Mouse (Mus musculus): ENCODE data around the gene Hmgn2. TPM values are rescaled to one million over a fixed set of nuclear protein-coding genes. Genes with fewer than 3 reads are reported as not detected.
"Not testable (repeated sequence)": the region's sequence is repeated elsewhere in the genome, so short reads cannot be mapped to it uniquely, and the experiment has no call there.

Hmgn2 gene
- polyA plus RNA-seq, 1 experiment from 2014 or later = 3,014 TPM

GRCm38 (mm10) chr4:134001710-134002109, 33.3 kb upstream of the Hmgn2 start:
- H3K4me3 ChIP-seq = no peak overlapping the region
- H3K27me3 ChIP-seq (ENCODE audit: insufficient read depth, poor library complexity, severe bottlenecking) = no peaks in the 10 kb centered on the region
- H3K9me3 ChIP-seq = no peaks in the 10 kb centered on the region
- peaks cover 44% of the 10 kb centered on the region for H3K36me3 ChIP-seq
- DNase-seq (ENCODE audit: low spot score) = no peak
- 40% methylated on average over 10 of the region's 10 CpGs for WGBS
- H3K4me1 ChIP-seq (replicated peaks) = peaks cover 35% of the 10 kb centered on the region
- no peak overlapping the region for H3K27ac ChIP-seq

DNA sequence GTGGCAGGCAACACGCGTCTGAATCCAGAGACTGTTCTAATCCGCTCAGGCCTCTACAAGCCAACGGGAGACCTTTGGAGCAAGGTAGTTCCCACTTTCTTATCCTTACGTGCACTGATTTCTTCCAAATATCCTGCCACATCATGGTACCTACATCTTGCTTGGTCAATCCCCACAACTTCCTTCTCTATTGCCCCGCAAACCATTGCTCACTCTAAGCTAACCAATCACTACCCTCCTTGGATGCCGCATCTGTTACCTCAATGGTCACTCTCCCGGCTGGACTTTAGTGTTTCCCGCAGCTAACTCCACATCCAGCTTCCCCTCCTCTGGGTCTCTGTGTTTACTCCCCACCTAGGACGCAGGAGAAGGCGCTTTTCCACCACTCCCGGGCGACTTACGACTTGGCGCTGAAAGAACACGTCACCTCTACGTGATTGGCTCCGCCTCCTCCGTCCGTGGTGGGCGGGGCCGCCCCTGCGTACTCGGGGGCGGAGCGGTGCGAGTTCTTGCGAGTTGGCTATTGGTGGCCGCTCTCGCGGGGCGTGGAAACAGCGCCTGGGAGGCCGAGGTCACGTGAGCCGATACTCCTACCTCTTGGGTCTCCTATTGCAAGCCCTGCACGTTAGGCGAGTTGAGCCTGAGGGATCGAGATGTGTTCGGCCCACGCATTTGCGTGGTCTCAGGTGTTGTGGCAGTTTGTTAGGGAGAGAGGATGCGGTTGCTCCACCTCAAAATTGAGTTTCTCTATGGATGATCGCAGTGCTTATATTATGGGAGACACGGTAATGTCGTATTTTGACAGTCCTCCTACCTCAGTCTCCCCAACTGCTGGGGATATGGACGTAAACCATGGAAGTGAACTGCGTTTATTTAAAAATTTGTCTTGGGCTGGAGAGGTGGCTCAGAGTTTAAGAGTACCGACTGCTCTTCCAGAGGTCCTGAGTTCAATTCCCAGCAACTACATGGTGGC, 32.3 kb upstream of the Hmgn2 start, which contains the start of gene Dhdds:
TSS of gene Dhdds (minus strand) at position 453 of the 973 bp plus-strand sequence.
- no peaks in the 10 kb centered on the region for H3K27me3 ChIP-seq (ENCODE audit: insufficient read depth, poor library complexity, severe bottlenecking)
- peak within 1 kb of the TSS; percentile 74 for H3K4me3 ChIP-seq
- H3K4me1 ChIP-seq (replicated peaks) = peaks cover 31% of the 10 kb centered on the region
- H3K36me3 ChIP-seq = peaks cover 44% of the 10 kb centered on the region
- no peaks in the 10 kb centered on the region for H3K9me3 ChIP-seq
- 2% methylated on average over 49 of the region's 49 CpGs for WGBS
- peak within 1 kb of the TSS; percentile 87 for H3K27ac ChIP-seq
- DNase-seq (ENCODE audit: low spot score) = peak; percentile 99

GRCm38 (mm10) chr4:133994697-133995096, 26.2 kb upstream of the Hmgn2 start:
- Histone ChIP-seq H3K9me3 (no peaks in the 10 kb centered on the region), H3K27me3 (ENCODE audit: insufficient read depth, poor library complexity, severe bottlenecking) (no peaks in the 10 kb centered on the region), H3K27ac (no peak overlapping the region), H3K4me1 (replicated peaks) (peaks cover 2% of the 10 kb centered on the region; the same call in 1 of the 2 replicates), H3K4me3 (no peak overlapping the region), H3K36me3 (peaks cover 79% of the 10 kb centered on the region)
- no peak for DNase-seq (ENCODE audit: low spot score)
- 92% methylated on average over 8 of the region's 8 CpGs for WGBS

DNA sequence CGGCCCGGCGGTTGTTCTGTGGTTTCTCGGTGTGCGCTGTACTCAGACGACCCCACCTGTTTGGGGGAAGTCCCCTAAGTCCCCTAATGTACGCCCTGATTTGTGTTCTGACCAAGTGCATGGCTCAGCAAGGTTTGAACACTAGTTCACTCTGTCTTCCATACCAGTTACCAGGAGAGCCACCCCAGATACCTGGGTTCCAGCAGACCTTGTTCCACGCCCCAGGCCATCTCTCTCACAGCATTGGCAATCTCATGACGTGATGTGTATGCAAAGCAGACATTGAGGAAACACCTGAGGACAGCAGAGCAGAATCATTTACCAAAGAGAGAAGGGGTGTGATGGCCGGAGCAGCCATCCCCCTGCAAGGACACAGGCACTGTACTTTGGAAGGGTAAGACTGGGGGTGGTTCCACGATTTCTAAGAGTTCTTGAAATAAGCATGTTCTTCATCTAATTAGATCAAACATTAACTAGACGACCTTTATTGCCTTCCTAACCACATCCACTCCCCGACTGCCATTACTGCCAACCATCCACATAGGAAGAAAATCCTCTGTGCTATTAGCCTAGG, 22.7 kb upstream of the Hmgn2 start:
- Histone ChIP-seq H3K4me3 (no peak overlapping the region), H3K9me3 (no peaks in the 10 kb centered on the region), H3K4me1 (replicated peaks) (no peaks in the 10 kb centered on the region), H3K27ac (no peak overlapping the region), H3K27me3 (ENCODE audit: insufficient read depth, poor library complexity, severe bottlenecking) (no peaks in the 10 kb centered on the region), H3K36me3 (peaks cover 97% of the 10 kb centered on the region)
- DNase-seq (ENCODE audit: low spot score) = no peak
- WGBS = 91% methylated on average over 13 of the region's 13 CpGs

DNA sequence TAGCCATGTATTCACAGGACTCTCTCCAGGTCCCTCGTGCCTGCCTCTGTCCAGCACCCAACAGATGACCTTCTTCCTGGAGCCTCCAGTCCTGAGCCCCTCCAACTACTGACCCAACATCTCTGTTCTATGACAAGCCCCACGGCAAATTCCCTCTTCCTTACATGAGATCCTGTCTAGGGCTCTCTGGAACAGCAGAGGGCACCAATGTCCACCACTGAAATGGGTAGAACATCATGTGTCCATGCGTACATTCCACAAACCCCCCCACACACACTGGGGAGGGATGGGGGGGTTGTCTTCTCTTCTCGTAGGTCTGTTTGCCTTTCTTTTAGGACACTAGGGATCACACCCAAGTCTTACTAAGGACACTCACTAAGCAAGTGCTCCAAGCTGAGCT, 21.6 kb upstream of the Hmgn2 start:
- WGBS = 72% methylated on average over 4 of the region's 4 CpGs
- no peak for DNase-seq (ENCODE audit: low spot score)
- Histone ChIP-seq H3K4me3 (no peak overlapping the region), H3K27me3 (ENCODE audit: insufficient read depth, poor library complexity, severe bottlenecking) (no peaks in the 10 kb centered on the region), H3K4me1 (replicated peaks) (no peaks in the 10 kb centered on the region), H3K36me3 (peaks cover 96% of the 10 kb centered on the region), H3K27ac (no peak overlapping the region), H3K9me3 (no peaks in the 10 kb centered on the region)

DNA sequence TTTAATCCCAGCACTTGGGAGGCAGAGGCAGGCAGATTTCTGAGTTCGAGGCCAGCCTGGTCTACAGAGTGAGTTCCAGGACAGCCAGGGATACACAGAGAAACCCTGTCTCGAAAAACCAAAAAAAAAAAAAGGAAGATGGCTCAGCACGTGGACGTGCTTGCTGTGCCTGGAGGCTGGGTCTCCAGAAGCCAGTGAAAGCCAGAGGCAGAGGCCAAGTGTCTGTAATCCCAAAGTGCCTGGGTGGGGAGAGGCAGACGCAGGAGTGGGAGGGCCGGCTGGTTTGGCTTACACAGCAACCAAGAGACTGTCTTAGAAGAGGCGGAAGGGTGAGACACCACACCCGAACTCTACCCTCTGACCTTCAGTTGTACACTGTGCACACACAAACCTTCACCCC, 19.8 kb upstream of the Hmgn2 start:
- DNase-seq (ENCODE audit: low spot score); H3K4me3 ChIP-seq; H3K27me3 ChIP-seq (ENCODE audit: insufficient read depth, poor library complexity, severe bottlenecking); H3K27ac ChIP-seq; H3K4me1 ChIP-seq (replicated peaks); H3K9me3 ChIP-seq: not testable (repeated sequence)
- peaks cover 83% of the 10 kb centered on the region for H3K36me3 ChIP-seq
- WGBS = 91% methylated on average over 8 of the region's 8 CpGs

DNA sequence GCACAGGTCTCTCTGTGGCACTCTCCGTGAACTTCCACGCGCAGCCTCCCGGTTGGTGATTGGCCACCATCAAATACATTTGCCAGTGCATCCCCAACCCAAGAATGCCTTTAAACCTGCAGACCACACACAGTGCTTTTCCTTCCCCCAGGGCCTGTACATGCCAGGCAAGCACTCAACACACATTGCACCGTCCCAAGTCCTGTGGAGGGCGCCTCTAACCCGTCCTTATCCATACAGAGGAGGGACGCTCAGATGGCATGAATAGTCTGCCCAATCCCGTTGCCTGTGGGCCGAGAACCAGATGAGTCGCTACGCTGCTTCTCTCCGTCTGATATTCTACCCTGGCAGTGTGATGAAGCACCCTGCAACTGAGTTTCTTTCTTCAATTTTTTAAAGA, 14.5 kb upstream of the Hmgn2 start:
- DNase-seq (ENCODE audit: low spot score) = no peak
- H3K4me1 ChIP-seq (replicated peaks) = no peaks in the 10 kb centered on the region
- 86% methylated on average over 13 of the region's 13 CpGs for WGBS
- no peak overlapping the region for H3K4me3 ChIP-seq
- no peaks in the 10 kb centered on the region for H3K9me3 ChIP-seq
- no peak overlapping the region for H3K27ac ChIP-seq
- no peaks in the 10 kb centered on the region for H3K27me3 ChIP-seq (ENCODE audit: insufficient read depth, poor library complexity, severe bottlenecking)
- peaks cover 83% of the 10 kb centered on the region for H3K36me3 ChIP-seq

GRCm38 (mm10) chr4:133980496-133980895, 12.0 kb upstream of the Hmgn2 start:
- 89% methylated on average over 5 of the region's 5 CpGs for WGBS
- Histone ChIP-seq H3K4me3 (no peak overlapping the region), H3K27ac (no peak overlapping the region), H3K9me3 (no peaks in the 10 kb centered on the region), H3K27me3 (ENCODE audit: insufficient read depth, poor library complexity, severe bottlenecking) (no peaks in the 10 kb centered on the region), H3K36me3 (peaks cover 81% of the 10 kb centered on the region), H3K4me1 (replicated peaks) (no peaks in the 10 kb centered on the region)
- DNase-seq (ENCODE audit: low spot score) = no peak

DNA sequence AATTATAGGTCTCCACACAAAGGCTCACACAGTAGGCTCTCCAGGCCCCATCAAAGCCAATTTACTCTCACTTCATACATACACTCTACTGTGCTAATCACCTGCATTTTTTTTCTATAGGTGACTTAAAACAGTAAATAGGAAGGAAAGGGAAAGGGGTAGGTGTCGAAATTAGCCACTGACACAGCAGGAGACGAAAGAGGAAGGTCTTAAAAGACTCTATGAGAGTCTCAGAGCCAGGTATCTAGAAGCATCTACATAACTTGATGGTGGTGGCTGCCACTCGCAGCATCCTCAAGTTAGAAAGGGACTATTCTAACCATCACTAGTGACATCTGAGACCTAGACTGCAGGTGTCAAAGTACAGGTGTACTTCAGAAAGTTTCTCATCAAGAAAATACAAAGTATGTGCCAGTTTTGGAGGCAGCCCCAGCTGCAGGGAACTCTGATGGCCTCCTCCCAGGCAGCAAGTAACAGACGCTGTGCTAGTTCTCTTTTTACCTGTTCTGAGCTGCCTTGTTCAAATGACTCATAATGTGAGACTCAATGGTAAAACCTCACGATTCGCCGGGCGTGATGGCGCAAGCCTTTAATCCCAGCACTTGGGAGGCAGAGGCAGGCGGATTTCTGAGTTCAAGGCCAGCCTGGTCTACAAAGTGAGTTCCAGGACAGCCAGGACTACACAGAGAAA, 9.7 kb upstream of the Hmgn2 start:
- Histone ChIP-seq H3K9me3 (no peaks in the 10 kb centered on the region), H3K4me3 (no peak overlapping the region), H3K27me3 (ENCODE audit: insufficient read depth, poor library complexity, severe bottlenecking) (no peaks in the 10 kb centered on the region), H3K36me3 (peaks cover 91% of the 10 kb centered on the region), H3K4me1 (replicated peaks) (no peaks in the 10 kb centered on the region), H3K27ac (no peak overlapping the region)
- WGBS = 92% methylated on average over 10 of the region's 10 CpGs
- DNase-seq (ENCODE audit: low spot score) = no peak

- Histone ChIP-seq H3K4me3 (no peak overlapping the region), H3K27ac (no peak overlapping the region), H3K9me3 (no peaks in the 10 kb centered on the region), H3K36me3 (peaks cover 62% of the 10 kb centered on the region), H3K27me3 (ENCODE audit: insufficient read depth, poor library complexity, severe bottlenecking) (no peaks in the 10 kb centered on the region), H3K4me1 (replicated peaks) (peaks cover 42% of the 10 kb centered on the region)
- 82% methylated on average over 8 of the region's 8 CpGs for WGBS
- DNase-seq (ENCODE audit: low spot score) = no peak
Measured at GRCm38 (mm10) chr4:133971741-133972140, 3.3 kb upstream of the Hmgn2 start.

DNA sequence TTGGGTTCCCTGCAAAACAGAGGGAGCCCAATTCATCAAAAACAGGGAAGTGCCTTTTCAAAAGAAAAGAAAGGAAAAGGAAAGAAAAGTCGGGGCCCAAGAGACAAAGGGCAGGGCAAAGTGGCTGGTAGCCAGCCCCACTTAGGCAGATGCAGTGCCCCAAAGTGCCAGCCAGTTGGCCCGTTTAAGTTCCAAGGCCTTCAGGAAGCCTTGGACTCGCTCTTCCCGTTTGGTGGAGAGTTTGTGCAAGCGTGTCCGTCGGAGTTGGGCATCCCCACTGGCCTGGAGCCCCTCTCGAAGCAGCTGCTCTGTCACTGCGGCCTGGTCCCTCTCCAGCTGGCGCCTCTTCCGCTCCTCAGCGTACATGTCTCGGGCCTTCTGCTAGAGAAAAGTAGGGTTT, 2.4 kb upstream of the Hmgn2 start:
- peak overlapping the region; percentile 100 for H3K27ac ChIP-seq
- DNase-seq (ENCODE audit: low spot score) = no peak
- H3K4me1 ChIP-seq (replicated peaks) = peaks cover 51% of the 10 kb centered on the region
- H3K4me3 ChIP-seq = no peak overlapping the region
- H3K27me3 ChIP-seq (ENCODE audit: insufficient read depth, poor library complexity, severe bottlenecking) = no peaks in the 10 kb centered on the region
- 81% methylated on average over 13 of the region's 13 CpGs for WGBS
- peaks cover 63% of the 10 kb centered on the region for H3K36me3 ChIP-seq
- no peaks in the 10 kb centered on the region for H3K9me3 ChIP-seq

DNA sequence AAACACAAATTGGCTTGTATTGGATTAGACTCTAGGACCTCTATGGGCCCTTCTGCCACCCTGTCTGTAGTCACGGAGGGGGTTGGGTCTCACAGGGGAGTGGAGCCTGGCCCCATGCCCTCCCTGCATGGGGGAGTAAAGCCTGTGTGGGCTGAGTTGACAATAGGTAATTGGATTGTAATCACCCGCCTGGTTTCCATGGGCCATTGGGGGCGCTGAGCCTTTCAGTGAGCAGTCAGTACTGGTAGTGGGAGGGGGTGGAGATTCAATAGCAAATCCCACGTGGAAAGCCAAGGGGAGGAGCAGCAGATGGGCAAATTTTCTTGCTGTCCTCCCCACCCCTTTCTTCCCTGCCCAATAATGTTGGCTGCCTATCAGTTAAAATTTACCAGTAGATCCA, 1.7 kb upstream of the Hmgn2 start:
- Histone ChIP-seq H3K27me3 (ENCODE audit: insufficient read depth, poor library complexity, severe bottlenecking) (no peaks in the 10 kb centered on the region), H3K4me1 (replicated peaks) (peaks cover 55% of the 10 kb centered on the region), H3K9me3 (no peaks in the 10 kb centered on the region), H3K36me3 (peaks cover 65% of the 10 kb centered on the region), H3K4me3 (peak overlapping the region; percentile 21), H3K27ac (peak overlapping the region; percentile 100)
- DNase-seq (ENCODE audit: low spot score) = peak; percentile 39
- 14% methylated on average over 4 of the region's 4 CpGs for WGBS

Data from hindbrain, embryonic 10.5 days (tissue).